Mouse (Mus musculus): ENCODE measurements around the gene Foxc1. TPM values are rescaled to one million over a fixed set of nuclear protein-coding genes. Genes with fewer than 3 reads are reported as not detected.

Gene Foxc1
- total and polyA plus RNA-seq, 3 experiments, result 0.01 TPM; not detected in 2

DNA sequence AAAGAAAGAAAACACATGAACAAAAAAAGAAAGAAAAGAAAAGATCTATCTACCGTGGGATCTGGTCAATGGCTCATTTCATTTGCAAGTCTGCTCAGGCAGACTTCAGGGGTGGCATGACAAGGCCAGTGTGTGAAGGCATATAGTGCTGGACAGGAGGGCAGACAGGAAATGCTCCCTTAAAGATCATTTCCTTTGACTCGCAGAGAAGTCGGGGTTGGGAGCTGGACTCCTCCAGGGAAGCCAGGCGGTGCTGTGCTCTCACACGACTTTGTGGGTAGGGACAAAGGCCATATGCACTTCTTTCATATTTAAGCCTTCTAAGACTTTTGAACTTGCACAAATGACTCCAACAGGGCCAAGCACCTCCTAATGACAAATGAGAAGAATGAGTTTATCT is 16.9 kb downstream of the Foxc1 start:
- Histone ChIP-seq H3K27me3 (ENCODE audit: control insufficient read depth in 1 of 2, insufficient read depth in 2 of 2, low read length in 2 of 2) (no peaks in the 10 kb centered on the region), H3K9ac (ENCODE audit: control insufficient read depth, low read depth, low read length, poor library complexity, severe bottlenecking) (no peak overlapping the region), H3K9me3 (replicated peaks; ENCODE audit: insufficient read depth, low read length) (no peaks in the 10 kb centered on the region), H3K27ac (ENCODE audit: control insufficient read depth, low read depth, low read length) (no peak overlapping the region), H3K36me3 (ENCODE audit: control insufficient read depth in 1 of 2, insufficient read depth in 2 of 2, low read length in 2 of 2) (no peaks in the 10 kb centered on the region), H3K4me1 (ENCODE audit: control insufficient read depth in 1 of 2, insufficient read depth in 2 of 2, low read length in 2 of 2) (no peaks in the 10 kb centered on the region), H3K79me2 (ENCODE audit: control insufficient read depth, insufficient read depth, low read length, poor library complexity) (no peaks in the 10 kb centered on the region), H3K4me3 (ENCODE audit: control insufficient read depth in 1 of 2, insufficient read depth in 1 of 2, low read depth in 2 of 2, low read length in 2 of 2) (no peak overlapping the region)
- DNase-seq (ENCODE audit: low read depth, low spot score), result no peak
- TF ChIP-seq CTCF (IDR thresholded peaks at IDR 0.05 in 2 of 3, conservative IDR thresholded peaks at IDR 0.05 in 1 of 3; ENCODE audit: control insufficient read depth in 1 of 3, insufficient read depth in 1 of 3, low read depth in 2 of 3, low read length in 3 of 3, poor library complexity in 1 of 3, severe bottlenecking in 1 of 3), result no peak
- no peak for TF ChIP-seq ZC3H11A (IDR thresholded peaks at IDR 0.05; ENCODE audit: low read depth, low read length)
- TF ChIP-seq ZNF384 (IDR thresholded peaks at IDR 0.05; ENCODE audit: low read depth, low read length), result no peak
- no peak for TF ChIP-seq ZKSCAN1 (IDR thresholded peaks at IDR 0.05; ENCODE audit: low read depth, low read length)
- no peak for TF ChIP-seq KAT2A (conservative IDR thresholded peaks at IDR 0.05; ENCODE audit: low read depth, low read length)
- no peak for TF ChIP-seq CHD1 (IDR thresholded peaks at IDR 0.05; ENCODE audit: low read depth, low read length)
- TF ChIP-seq SMC3 (IDR thresholded peaks at IDR 0.05; ENCODE audit: low read depth, low read length), result no peak
- TF ChIP-seq ZMIZ1 (IDR thresholded peaks at IDR 0.05; ENCODE audit: low read depth, low read length), result no peak
- TF ChIP-seq MEF2A (IDR thresholded peaks at IDR 0.05; ENCODE audit: extremely low read depth, insufficient replicate concordance, low read depth, low read length, poor library complexity, severe bottlenecking), result no peak
- no peak for TF ChIP-seq ETS1 (IDR thresholded peaks at IDR 0.05; ENCODE audit: low read depth, low read length)
- TF ChIP-seq POLR2AphosphoS5 (IDR thresholded peaks at IDR 0.05; ENCODE audit: borderline replicate concordance, low read depth, low read length), result no peak
- no peak for TF ChIP-seq TAL1 (IDR thresholded peaks at IDR 0.05; ENCODE audit: low read length)
- TF ChIP-seq NRF1 (IDR thresholded peaks at IDR 0.05; ENCODE audit: insufficient read depth, low read depth, low read length, poor library complexity, severe bottlenecking), result no peak
- TF ChIP-seq TCF12 (IDR thresholded peaks at IDR 0.05; ENCODE audit: low read depth, low read length), result no peak
- no peak for TF ChIP-seq MYB (IDR thresholded peaks at IDR 0.05; ENCODE audit: low read depth, low read length)
- TF ChIP-seq SIN3A (IDR thresholded peaks at IDR 0.05; ENCODE audit: low read length), result no peak
- TF ChIP-seq CHD2 (IDR thresholded peaks at IDR 0.05; ENCODE audit: low read length), result no peak
- no peak for TF ChIP-seq ELF1 (IDR thresholded peaks at IDR 0.05; ENCODE audit: low read depth, low read length)
- TF ChIP-seq MYC (IDR thresholded peaks at IDR 0.05; ENCODE audit: low read depth, low read length), result no peak

DNA sequence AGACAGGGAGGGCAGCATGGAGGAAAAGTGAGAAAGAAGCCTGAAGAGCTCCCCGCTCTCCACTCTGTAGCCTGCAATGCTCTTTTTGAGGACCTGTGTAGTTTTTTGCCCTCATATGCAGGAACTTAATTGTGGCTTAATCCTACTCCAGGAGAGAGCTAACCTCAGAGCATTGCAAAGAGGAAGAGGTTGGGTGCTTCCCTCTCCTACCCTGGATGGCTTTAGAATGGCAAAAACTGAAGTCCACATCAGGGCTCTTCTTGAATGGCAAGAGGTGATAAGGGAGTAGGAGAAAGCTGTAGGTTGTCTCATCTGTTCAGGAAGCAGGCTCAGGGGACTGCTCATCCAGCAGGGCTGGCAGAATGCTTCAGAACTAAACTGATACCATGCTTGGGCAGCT is 18.7 kb downstream of the Foxc1 start:
- DNase-seq (ENCODE audit: low read depth, low spot score), result peak; percentile 52
- peak; percentile 10; the same call in 1 of the 2 replicates for TF ChIP-seq TAL1 (IDR thresholded peaks at IDR 0.05; ENCODE audit: low read length)
- TF ChIP-seq UBTF (IDR thresholded peaks at IDR 0.05; ENCODE audit: borderline replicate concordance, insufficient read depth, low read depth, low read length), result no peak
- TF ChIP-seq EP300 (IDR thresholded peaks at IDR 0.05; ENCODE audit: low read depth in 1 of 2, low read length in 2 of 2), result peak in 1 of 2 experiments; percentile 17; a peak in 1 of 4 replicates
- H3K4me3 ChIP-seq (ENCODE audit: control insufficient read depth in 1 of 2, insufficient read depth in 1 of 2, low read depth in 2 of 2, low read length in 2 of 2), result no peak overlapping the region
- no peaks in the 10 kb centered on the region for H3K36me3 ChIP-seq (ENCODE audit: control insufficient read depth in 1 of 2, insufficient read depth in 2 of 2, low read length in 2 of 2)
- H3K79me2 ChIP-seq (ENCODE audit: control insufficient read depth, insufficient read depth, low read length, poor library complexity), result no peaks in the 10 kb centered on the region
- H3K9ac ChIP-seq (ENCODE audit: control insufficient read depth, low read depth, low read length, poor library complexity, severe bottlenecking), result no peak overlapping the region
- no peaks in the 10 kb centered on the region for H3K27me3 ChIP-seq (ENCODE audit: control insufficient read depth in 1 of 2, insufficient read depth in 2 of 2, low read length in 2 of 2)
- no peak overlapping the region for H3K27ac ChIP-seq (ENCODE audit: control insufficient read depth, low read depth, low read length)
- no peaks in the 10 kb centered on the region for H3K4me1 ChIP-seq (ENCODE audit: control insufficient read depth in 1 of 2, insufficient read depth in 2 of 2, low read length in 2 of 2)
- no peaks in the 10 kb centered on the region for H3K9me3 ChIP-seq (replicated peaks; ENCODE audit: insufficient read depth, low read length)
